Mouse (Mus musculus) c-Kit-positive CD71-positive TER-119-positive erythroid progenitor cells, embryonic 14.5 days (primary cell): ENCODE measurements at regions not wholly inside any gene's neighbourhood (a gene's known extent, or its start where the extent isn't known, plus 50 kb on each side); places are given as distances from the start of the nearest gene placed in this dataset.

Source experiments
- DNase-seq: peaks from one replicate; pipeline ENCODE4 v3.0.0-alpha.2; 2013; ENCODE audit warnings: low spot score

DNA sequence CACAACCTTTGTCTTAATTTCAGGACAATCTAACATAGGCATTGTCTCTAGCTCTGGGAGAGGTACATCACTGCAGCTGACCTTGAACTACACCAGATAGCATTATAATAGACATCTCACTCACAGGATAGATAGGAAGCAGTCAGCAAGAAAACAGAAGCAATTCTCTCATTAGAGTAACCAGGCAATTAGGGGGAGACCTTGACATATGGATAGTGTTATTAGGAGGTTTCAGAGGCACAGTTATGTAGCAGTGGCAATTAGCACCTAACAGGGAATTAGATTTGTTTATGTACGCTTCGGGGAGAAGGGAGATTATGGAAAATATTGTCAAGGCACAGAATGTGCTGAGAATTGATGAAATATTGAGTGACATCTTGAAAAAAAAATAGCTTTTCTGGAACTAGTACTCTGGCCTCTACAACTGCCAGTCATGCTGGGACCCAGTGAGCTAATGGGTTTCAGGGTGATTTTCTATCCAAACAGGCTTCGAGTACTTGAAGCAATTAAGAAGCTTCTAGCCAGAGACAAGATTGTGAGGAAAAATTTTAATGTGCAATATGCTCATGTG, 216.8 kb upstream of the Aco1 start:
- no peak for DNase-seq

GRCm38 (mm10) chr4:39926594-39926993, 216.3 kb upstream of the Aco1 start:
- DNase-seq, result no peak

DNA sequence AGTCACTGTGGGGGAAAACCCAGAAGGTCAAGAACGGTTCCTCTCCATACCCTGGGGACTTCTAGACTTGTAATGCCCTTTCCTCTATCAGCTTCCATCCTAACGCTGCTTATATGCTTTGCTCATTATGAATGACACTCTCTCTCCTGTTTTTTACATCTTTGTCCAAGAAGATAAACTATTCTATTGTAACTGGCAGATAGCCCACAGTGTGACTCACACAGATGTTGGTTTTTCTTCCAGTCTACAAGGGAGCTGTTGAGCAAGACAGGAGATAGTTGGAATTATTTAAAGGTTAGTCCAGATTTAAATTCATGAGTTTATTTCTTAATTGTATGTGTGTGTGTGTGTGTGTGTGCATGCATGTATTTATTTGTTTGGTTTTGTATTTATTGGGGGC, 214.4 kb upstream of the Aco1 start:
- DNase-seq, result no peak

- no peak for DNase-seq
These were observed 208.7 kb upstream of the Aco1 start for GRCm38 (mm10) chr4:39934025-39934708.

DNA sequence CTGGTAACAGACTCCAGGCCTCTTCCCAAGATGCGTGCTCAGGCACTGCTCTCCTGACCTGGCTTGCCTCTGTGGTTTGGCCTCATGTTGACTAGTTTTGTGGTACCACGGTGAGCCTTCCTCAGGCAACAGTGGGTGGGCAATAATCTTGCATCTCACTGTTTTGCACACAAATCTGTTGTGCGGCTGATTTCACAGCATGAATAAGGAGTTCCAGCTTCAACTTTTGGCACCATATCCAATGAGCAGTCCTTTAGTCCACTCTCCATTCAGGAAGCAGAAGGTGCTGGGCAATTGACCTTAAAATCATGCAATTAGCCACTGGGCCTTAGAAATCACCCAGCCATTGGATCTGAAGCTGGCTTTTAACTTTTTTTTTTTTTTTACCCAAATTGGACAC, 184.2 kb upstream of the Aco1 start:
- DNase-seq, result no peak

DNA sequence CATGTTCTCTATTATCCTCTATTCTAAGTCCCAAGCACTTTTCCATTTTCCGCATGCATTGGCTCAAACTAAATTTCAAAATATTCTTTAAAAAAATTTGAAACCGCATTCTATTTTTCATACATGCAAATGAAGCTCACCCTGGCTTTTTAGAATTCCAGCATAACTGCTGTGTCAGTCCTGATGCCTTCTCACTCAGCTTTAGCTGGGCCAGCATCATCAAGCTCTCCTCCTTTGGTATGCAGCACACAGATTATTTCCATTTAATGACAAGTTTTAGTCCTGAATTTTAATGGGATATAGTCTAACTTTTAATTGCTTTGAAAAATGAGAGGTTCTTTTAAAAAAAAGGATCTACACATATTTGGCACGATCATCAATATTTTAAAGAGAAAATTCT, 174.9 kb upstream of the Aco1 start:
- no peak for DNase-seq

- DNase-seq, result no peak
These were observed 151.5 kb upstream of the Aco1 start for GRCm38 (mm10) chr4:39991358-39991757.

- DNase-seq, result no peak
These were observed 151.0 kb upstream of the Aco1 start for GRCm38 (mm10) chr4:39991851-39992250.

DNA sequence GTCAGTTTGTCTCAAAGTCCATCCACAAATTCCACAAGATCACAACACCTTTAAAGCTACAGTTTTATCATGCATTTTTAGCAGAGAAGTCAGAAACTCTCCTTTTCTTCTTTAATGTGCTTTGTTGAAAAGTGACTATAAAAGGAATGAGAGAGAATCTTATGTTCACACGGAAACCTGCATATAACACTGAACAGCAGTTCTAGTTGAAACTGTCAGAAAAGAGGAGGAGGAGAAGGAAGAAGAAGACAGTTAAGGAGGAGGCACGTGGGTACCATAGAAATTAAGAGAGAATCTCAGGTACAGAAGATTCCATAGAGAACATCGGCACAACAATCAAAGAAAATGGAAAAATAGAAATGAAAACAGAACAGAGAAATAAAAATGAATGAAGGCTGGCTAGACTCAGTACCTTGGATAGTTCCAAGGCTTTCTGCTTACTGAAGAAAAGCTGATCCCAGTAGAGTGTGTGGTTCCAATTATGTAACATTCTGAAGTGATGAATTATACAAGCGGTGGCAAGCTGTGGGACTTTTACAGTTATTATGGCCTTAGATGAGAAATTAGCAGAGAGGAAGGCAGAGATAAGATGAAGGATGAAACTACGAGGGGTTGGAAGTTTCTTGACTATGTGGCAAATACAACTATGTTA, 144.0 kb upstream of the Aco1 start:
- no peak for DNase-seq

GRCm38 (mm10) chr4:40014666-40015065, 128.2 kb upstream of the Aco1 start:
- peak; percentile 5 for DNase-seq

DNA sequence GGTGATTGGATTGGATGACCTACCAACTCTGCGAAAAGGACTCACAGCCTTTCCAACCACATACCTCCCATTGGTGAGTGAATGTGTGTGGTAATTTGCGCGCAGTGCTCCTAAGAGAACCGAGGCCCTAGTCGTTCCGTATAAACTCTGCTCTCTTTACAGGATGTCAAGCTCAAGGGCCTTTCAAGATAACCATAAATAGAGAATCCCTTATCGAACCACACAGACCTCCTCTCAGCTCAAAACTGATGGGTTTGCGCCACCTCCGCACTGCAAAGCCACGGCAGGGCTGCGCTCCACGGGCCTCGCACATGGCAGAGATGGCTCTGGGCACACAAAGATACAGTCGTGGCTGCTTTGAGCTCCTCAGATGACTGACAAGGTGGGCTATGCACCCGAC, 126.0 kb upstream of the Aco1 start:
- DNase-seq, result no peak

- no peak for DNase-seq
These were observed 124.7 kb upstream of the Aco1 start for GRCm38 (mm10) chr4:40018208-40018607.

GRCm38 (mm10) chr4:40031361-40031760, 111.5 kb upstream of the Aco1 start:
- no peak for DNase-seq

DNA sequence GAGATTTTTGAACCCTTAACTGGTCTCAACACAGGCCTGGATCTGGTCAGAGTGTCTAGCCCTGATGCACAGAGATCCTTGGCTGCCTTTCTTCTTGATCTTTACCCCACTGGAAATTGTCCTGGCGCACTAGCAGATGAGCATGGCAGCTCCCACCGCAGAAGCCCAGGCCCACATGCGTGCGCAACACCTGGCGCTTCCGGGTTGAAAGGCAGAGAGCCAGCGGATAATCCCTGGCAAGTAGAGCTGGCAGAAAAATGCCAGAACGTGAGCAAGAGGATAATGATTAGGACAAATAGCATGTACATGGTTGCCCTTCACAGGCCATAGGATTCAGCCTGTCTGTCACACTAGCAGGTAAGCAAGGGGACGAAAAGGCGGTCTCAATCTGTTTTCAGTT, 95.0 kb upstream of the Aco1 start:
- no peak for DNase-seq

DNA sequence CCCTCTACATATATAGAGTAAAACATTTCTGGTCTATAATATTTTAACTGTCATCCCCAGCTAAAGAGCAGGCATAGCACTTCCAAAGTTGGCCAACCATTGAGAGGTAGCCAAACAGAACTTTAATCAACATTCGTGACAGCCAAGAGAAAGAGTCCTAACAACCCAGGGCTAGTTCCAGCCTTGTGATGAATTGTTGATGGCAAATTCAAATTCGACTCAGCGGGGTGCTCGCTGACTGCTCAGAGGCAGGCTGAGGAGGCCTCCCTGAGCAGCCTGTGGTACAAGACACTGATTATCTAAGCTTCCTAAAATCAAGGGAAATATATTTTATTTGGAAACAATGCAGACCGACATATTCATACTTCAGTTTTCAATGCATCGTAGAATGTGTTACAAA, 93.8 kb upstream of the Aco1 start:
- no peak for DNase-seq

DNA sequence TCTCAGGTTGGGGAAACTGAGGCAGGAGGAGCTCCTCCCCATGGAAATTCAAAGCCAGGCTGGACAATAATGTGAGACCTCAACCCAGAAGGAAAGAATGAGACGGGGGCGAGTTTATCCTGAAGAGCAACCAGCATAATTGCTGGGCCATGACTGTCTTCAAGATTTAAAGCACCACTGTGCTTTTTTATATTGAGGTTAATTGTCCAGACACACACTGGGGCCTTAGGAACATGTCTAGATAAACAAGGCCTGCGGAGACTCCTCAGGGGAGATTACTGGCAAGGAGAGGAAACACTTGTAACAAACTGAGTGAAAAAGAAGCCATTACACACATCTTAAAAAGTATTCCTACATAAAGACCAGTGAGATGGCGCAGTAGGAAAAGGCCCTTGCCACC, 91.0 kb upstream of the Aco1 start:
- DNase-seq, result no peak

DNA sequence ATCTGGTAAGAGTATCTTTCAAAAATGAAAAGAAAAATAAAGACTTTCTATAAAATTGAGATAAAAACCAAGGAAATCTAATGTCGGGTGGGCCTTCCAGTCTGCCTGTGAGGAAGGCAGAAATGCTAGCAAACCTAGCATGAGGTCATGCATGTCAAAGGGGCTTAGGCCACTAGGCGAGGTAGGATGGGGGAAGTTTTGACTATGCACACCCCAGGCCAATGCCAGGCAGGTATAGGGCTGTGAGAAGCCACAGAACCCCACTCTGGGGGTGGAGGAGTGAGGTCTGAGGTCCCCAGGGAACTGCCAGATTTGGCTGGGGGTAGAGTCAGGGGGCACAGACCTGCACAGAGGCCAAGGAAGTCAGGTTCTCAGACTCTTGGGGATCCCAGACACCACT, 89.5 kb upstream of the Aco1 start:
- DNase-seq, result no peak

- DNase-seq, result no peak
These were observed 79.0 kb upstream of the Aco1 start for GRCm38 (mm10) chr4:40063751-40064456.

DNA sequence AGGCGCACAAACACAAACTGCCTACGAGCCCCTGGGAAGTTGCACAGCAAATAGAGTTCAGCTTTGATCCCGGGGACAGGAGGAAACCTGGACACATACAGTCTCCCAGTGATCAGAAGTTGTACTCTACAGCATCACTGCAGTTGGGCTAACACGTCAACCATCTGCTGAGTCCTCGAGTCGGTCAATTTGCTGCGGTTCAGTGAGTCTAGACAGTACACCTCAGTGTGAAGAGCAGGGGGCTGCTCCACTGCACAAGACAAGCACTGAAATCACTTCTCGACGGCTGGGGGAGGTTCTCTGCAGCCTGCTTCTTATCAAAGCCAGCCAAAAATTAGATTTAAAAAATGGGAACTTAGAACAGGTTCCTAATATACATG, 78.4 kb upstream of the Aco1 start:
- DNase-seq, result no peak

DNA sequence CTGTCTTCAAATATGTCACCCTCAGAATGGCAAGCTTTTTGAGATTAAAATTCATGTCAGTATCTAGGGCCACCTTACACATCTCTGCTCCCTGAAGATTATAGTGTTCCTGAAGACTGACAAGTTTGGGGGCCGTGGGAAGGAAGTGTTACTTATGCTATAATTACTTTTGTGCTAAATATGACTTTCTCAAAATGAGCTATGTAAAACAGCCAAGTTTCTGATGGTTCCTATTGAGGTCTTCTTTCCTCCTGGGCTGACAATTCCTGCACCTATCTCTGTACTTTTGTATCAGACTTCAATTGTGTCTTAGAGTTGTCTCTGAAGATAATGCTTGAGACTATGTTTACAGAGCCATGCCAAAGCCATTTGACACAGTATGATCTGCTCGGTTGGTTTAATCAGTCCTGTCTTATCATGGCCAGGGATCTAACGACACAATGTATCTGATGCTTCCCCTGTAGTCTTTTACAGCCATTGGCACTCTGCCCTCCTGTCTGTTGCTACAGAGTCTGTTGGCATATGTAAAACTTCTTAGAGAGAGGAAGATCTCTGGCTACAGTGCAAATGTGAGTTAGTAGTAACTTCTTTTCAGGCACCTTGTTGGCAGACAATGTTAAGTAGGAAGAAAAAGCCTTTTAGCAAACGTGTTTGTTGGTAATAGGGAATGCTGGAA, 71.8 kb upstream of the Aco1 start:
- no peak for DNase-seq

GRCm38 (mm10) chr4:40081035-40081434, 61.8 kb upstream of the Aco1 start:
- DNase-seq, result no peak

- DNase-seq, result no peak
These were observed 52.6 kb upstream of the Aco1 start for GRCm38 (mm10) chr4:40090295-40090694.
